Mouse (Mus musculus): Measurements from ENCODE around the gene Zfp94. TPM values are rescaled to one million over a fixed set of nuclear protein-coding genes. Genes with fewer than 3 reads are reported as not detected.

Zfp94 gene
- 4.4 TPM in 2 replicates for polyA plus RNA-seq (2012; rRNA removed)

GRCm38 (mm10) chr7:24316567-24317092 is at the start of gene Zfp94:
TSS of gene Zfp94 (minus strand) at chr7:24316666.

GRCm38 (mm10) chr7:24348896-24349295 is 32.4 kb upstream of the Zfp94 start, which contains the start of gene Lypd5:
TSS of gene Lypd5 (plus strand) at chr7:24349196.

GRCm38 (mm10) chr7:24333304-24333986 is 17.0 kb upstream of the Zfp94 start, which contains the start of gene Tescl:
TSS of gene Tescl (minus strand) at chr7:24333936.

GRCm38 (mm10) chr7:24300771-24301282 is 15.6 kb downstream of the Zfp94 start, which contains the start of gene Zfp61:
TSS of gene Zfp61 (minus strand) at chr7:24301232.

GRCm38 (mm10) chr7:24270288-24270672 is 46.2 kb downstream of the Zfp94 start, which contains the start of gene Zfp93:
TSS of gene Zfp93 (plus strand) at chr7:24270420.

GRCm38 (mm10) chr7:24254633-24255474 is 61.6 kb downstream of the Zfp94 start, which contains the start of gene Zfp108:
TSS of gene Zfp108 (plus strand) at chr7:24254794.

Other genes with a start within 250 kb of the Zfp94 start
- gene Zfp180, start 234.7 kb downstream of the Zfp94 start, polyA plus RNA-seq (2012; rRNA removed), result 8.2 and 9.9 TPM in 2 replicates
- 0.88 and 1.3 TPM in 2 replicates for gene Zfp112, start 204.4 kb downstream of the Zfp94 start, polyA plus RNA-seq (2012; rRNA removed)
- gene Zfp235, start 182.5 kb downstream of the Zfp94 start, polyA plus RNA-seq (2012; rRNA removed), result 4.0 and 5.8 TPM in 2 replicates
- 0.14 and 0.20 TPM in 2 replicates for gene Zfp114, start 141.6 kb downstream of the Zfp94 start, polyA plus RNA-seq (2012; rRNA removed)
- gene Zfp111, start 105.2 kb downstream of the Zfp94 start, polyA plus RNA-seq (2012; rRNA removed), result 1.4 TPM in 2 replicates
- gene Zfp109, start 79.1 kb downstream of the Zfp94 start, polyA plus RNA-seq (2012; rRNA removed), result 0.93 and 1.0 TPM in 2 replicates
- 0.55 and 0.73 TPM in 2 replicates for gene Zfp108, start 61.9 kb downstream of the Zfp94 start, polyA plus RNA-seq (2012; rRNA removed)
- 1.4 and 1.6 TPM in 2 replicates for gene Zfp93, start 46.2 kb downstream of the Zfp94 start, polyA plus RNA-seq (2012; rRNA removed)
- 4.3 and 4.9 TPM in 2 replicates for gene Zfp61, start 15.4 kb downstream of the Zfp94 start, polyA plus RNA-seq (2012; rRNA removed)
- 1.5 and 1.9 TPM in 2 replicates for gene Tescl, start 17.3 kb upstream of the Zfp94 start, polyA plus RNA-seq (2012; rRNA removed)
- not detected in 2 replicates for gene Lypd5, start 32.5 kb upstream of the Zfp94 start, polyA plus RNA-seq (2012; rRNA removed)
- 136 and 140 TPM in 2 replicates for gene Kcnn4, start 53.6 kb upstream of the Zfp94 start, polyA plus RNA-seq (2012; rRNA removed)
- gene Smg9, start 83.0 kb upstream of the Zfp94 start, polyA plus RNA-seq (2012; rRNA removed), result 49.2 and 51.1 TPM in 2 replicates
- 0.35 and 1.1 TPM in 2 replicates for gene Irgc1, start 135.6 kb upstream of the Zfp94 start, polyA plus RNA-seq (2012; rRNA removed)
- gene Plaur, start 145.8 kb upstream of the Zfp94 start, polyA plus RNA-seq (2012; rRNA removed), result 16.4 and 17.4 TPM in 2 replicates
- 8.6 and 12.3 TPM in 2 replicates for gene Cadm4, start 165.4 kb upstream of the Zfp94 start, polyA plus RNA-seq (2012; rRNA removed)
- gene Zfp428, start 190.3 kb upstream of the Zfp94 start, polyA plus RNA-seq (2012; rRNA removed), result 12.5 and 13.9 TPM in 2 replicates
- not detected in 2 replicates for gene AC161166.1, start 195.8 kb upstream of the Zfp94 start, polyA plus RNA-seq (2012; rRNA removed)
- 15.3 and 16.0 TPM in 2 replicates for gene Irgq, start 214.0 kb upstream of the Zfp94 start, polyA plus RNA-seq (2012; rRNA removed)
- gene Pinlyp, start 229.5 kb upstream of the Zfp94 start, polyA plus RNA-seq (2012; rRNA removed), result 0.24 TPM in 1 of 2 replicates, not detected in the other
- gene Xrcc1, start 229.6 kb upstream of the Zfp94 start, polyA plus RNA-seq (2012; rRNA removed), result 29.9 and 34.7 TPM in 2 replicates

Data from colon, adult 2 months (tissue).